Mouse (Mus musculus) midbrain, embryonic 10.5 days (tissue): ENCODE measurements around the gene Rab11fip3. TPM values are rescaled to one million over a fixed set of nuclear protein-coding genes. Genes with fewer than 3 reads are reported as not detected.

Source experiments
- DNase-seq: peaks from one replicate; pipeline ENCODE4 v3.0.0-alpha.2; 2017; ENCODE audit warnings: low spot score
- H3K27ac ChIP-seq: fragments of 300-500 bp; sonication (generic); replicated peaks from 2 replicates; pipeline ENCODE4 v1.5.1; 2016; ENCODE audit warnings: mild to moderate bottlenecking
- H3K27me3 ChIP-seq: fragments of 300-500 bp; sonication (generic); 2 replicates; pipeline ENCODE4 v1.6.1; 2016; ENCODE audit warnings: low read depth, mild to moderate bottlenecking; ENCODE audit not compliant: poor library complexity, severe bottlenecking
- H3K36me3 ChIP-seq: fragments of 300-500 bp; sonication (generic); 2 replicates; pipeline ENCODE4 v1.6.1; 2016; ENCODE audit warnings: mild to moderate bottlenecking, moderate library complexity
- H3K4me1 ChIP-seq: fragments of 300-500 bp; sonication (generic); 2 replicates; pipeline ENCODE4 v1.6.1; 2016
- H3K4me3 ChIP-seq: fragments of 300-500 bp; sonication (generic); 2 replicates; pipeline ENCODE4 v1.5.1; 2016; ENCODE audit warnings: mild to moderate bottlenecking, moderate library complexity
- H3K9me3 ChIP-seq: fragments of 300-500 bp; sonication (generic); replicated peaks from 2 replicates; pipeline ENCODE4 v1.6.1; 2016; ENCODE audit warnings: mild to moderate bottlenecking
- WGBS: fragments of 180-500 bp; shearing (Covaris S2); methylation state at CpG from one replicate; pipeline ENCODE4 v1.1.7; 2016; 5-methylcytosine and 5-hydroxymethylcytosine counted together
- polyA plus RNA-seq: library from polyadenylated mRNA; unstranded; fragments of >200 nt; fragmentation: Nextera tagmentation; extraction: Ambion mirVana; gene quantifications from 2 replicates; pipeline ENCODE4 v1.2.1, GENCODE M21; 2016

Gene Rab11fip3
- polyA plus RNA-seq, 1 experiment from 2014 or later: 20.6 TPM

DNA sequence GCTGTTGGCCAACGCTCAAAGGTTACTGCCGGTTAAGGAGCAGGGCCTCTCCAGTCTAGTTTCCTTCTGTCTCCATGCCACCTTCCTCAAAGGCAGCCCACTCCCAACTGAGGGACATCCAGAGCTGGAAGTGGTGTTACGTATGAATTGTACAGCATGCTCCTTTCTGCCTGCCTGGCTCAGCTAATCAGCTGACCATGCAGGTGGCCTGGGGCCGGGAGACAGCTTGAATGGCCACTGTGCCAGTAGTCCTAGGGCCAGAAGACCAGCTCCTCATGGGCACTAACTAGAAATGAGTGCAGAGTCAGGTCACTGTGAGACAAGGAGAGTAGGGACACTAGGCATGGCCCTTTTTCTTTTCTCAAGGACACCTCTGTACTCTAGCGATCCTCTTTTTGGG, 116.2 kb downstream of the Rab11fip3 start:
- Histone ChIP-seq H3K4me1 (peaks cover 21% of the 10 kb centered on the region), H3K9me3 (no peaks in the 10 kb centered on the region), H3K27ac (no peak overlapping the region), H3K4me3 (no peak overlapping the region), H3K36me3 (peaks cover 12% of the 10 kb centered on the region), H3K27me3 (peaks cover 55% of the 10 kb centered on the region)
- no peak for DNase-seq
- 76% methylated on average over 5 of the region's 5 CpGs for WGBS

DNA sequence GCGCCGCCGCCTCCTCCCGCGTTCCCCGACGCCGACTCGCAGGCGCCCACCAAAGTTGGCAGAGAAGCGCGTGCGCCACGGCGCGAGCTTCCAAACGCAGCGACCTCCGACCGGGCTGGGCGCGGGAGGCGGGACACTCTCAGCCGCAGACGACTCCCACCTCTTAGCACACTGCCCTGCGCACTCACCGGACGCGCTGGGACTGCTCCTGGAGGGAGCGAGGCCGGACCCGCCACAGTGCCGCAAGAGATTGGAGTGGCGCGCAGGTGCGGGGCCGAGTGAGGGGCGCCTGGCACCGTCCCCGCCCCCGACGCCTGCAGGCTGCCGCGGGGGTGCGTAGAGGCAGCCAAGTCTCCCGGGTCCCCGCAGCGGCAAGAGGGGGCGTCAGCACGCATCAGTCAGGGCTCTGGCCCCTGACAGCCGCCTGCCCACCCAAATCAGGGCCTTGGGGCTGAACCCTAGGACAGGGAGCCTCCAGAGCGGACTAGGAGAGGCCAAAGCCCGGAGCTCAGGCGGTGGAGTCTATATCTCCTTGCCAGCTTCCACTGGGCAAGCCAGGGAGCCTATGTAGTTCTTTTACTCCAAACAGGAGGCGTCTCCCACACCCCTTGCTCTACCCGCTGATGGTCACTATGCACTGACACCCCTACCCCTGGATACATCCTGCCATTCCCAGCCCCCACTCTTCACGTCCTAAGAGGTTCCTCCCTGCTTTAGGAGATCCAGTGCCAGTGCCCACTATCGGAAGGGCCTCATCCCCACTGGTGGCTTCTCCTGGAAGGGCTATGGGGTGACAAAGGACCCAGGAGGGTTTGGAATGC, 117.3 kb downstream of the Rab11fip3 start, which contains the start of gene A930017K11Rik:
TSS of gene A930017K11Rik (minus strand) at position 763 of the 821 bp plus-strand sequence.
- Histone ChIP-seq H3K27ac (no peak within 1 kb of the TSS; the same call in 1 of the 2 replicates), H3K4me3 (peak within 1 kb of the TSS; percentile 52), H3K36me3 (peaks cover under 1% of the 10 kb centered on the region; the same call in 1 of the 2 replicates), H3K9me3 (no peaks in the 10 kb centered on the region), H3K27me3 (peaks cover 55% of the 10 kb centered on the region), H3K4me1 (peaks cover 26% of the 10 kb centered on the region)
- 2% methylated on average over 58 of the region's 58 CpGs for WGBS
- DNase-seq: peak; percentile 28

DNA sequence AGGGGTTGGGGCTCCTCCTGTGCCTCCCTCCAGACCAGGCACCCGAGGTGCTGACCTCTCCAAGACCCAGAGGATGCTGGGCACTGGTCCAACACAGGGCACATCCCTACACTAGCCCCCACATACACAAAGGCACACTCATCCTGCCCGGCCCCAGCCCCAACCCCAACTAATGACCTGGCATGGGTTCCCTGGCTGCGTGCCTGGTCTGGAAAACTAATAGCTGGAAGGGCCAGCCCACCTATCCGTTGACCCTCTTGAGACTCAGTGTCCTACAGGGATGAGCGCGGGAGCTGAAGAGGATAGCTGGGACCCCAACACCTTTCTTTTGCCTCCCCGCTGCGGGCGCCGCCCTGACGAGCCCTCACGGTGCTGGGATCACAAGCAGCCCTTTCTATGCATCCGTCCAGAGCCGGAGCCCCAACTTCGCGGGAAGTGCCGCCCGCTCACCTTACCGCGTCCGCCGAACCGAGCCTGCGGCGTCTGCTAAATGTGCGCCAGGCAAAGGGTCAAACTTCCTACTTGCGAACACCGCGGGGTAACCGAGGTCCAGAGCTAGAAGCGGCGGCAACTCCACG, 118.0 kb downstream of the Rab11fip3 start:
- WGBS: 1% methylated on average over 33 of the region's 33 CpGs
- no peak for DNase-seq
- no peaks in the 10 kb centered on the region for H3K36me3 ChIP-seq
- H3K27me3 ChIP-seq: peaks cover 59% of the 10 kb centered on the region
- H3K27ac ChIP-seq: no peak overlapping the region; the same call in 1 of the 2 replicates
- H3K4me3 ChIP-seq: peak overlapping the region; percentile 52
- no peaks in the 10 kb centered on the region for H3K9me3 ChIP-seq
- peaks cover 29% of the 10 kb centered on the region for H3K4me1 ChIP-seq

DNA sequence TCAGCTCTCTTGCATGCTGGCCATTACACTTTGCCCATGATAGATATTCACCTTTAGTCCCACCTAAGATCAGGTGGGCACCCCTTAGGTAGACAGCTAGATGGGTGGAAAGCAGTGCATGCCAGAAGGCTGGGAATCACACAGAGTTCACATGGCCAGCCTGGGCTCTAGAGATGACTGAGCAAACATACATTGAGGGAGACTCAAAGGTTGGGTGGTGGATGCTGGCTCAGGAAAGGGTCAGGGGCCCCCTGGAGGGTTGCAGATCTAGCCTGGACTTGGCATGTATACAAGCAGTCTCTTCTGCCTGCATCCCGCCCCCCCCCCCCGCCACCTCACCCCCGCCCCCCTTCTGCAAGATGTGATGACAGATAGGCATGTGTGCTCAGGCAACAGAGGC, 118.6 kb downstream of the Rab11fip3 start:
- peaks cover 62% of the 10 kb centered on the region for H3K27me3 ChIP-seq
- peak overlapping the region; percentile 52; the same call in 1 of the 2 replicates for H3K4me3 ChIP-seq
- 16% methylated on average over 3 of the region's 3 CpGs for whole genome bisulfite sequencing
- H3K27ac ChIP-seq: no peak overlapping the region
- peaks cover 35% of the 10 kb centered on the region for H3K4me1 ChIP-seq
- no peak for DNase-seq
- no peaks in the 10 kb centered on the region for H3K9me3 ChIP-seq
- no peaks in the 10 kb centered on the region for H3K36me3 ChIP-seq

DNA sequence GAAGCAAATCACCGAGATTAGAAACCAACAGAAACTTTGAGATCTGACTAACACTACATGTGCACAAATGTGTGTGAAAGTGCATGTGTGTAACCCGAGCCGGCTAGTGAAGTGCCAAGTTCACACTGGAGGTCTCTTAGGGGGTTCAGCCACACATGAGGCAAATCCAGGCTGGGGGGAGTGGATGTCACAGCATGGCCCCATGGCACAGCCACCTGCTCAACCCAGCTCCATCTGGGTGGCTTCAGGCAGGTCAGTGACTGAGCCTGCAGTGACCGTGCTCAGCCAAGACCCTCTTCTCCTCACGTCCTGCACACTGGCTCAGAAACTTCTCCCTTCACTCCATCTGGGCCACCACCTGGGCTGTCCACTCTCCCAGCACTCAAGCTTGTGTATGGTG, 119.4 kb downstream of the Rab11fip3 start:
- H3K27ac ChIP-seq: no peak overlapping the region
- 80% methylated on average over 5 of the region's 5 CpGs for WGBS
- no peak overlapping the region for H3K4me3 ChIP-seq
- no peak for DNase-seq
- peaks cover 40% of the 10 kb centered on the region for H3K4me1 ChIP-seq
- peaks cover 65% of the 10 kb centered on the region for H3K27me3 ChIP-seq
- no peaks in the 10 kb centered on the region for H3K9me3 ChIP-seq
- H3K36me3 ChIP-seq: no peaks in the 10 kb centered on the region

DNA sequence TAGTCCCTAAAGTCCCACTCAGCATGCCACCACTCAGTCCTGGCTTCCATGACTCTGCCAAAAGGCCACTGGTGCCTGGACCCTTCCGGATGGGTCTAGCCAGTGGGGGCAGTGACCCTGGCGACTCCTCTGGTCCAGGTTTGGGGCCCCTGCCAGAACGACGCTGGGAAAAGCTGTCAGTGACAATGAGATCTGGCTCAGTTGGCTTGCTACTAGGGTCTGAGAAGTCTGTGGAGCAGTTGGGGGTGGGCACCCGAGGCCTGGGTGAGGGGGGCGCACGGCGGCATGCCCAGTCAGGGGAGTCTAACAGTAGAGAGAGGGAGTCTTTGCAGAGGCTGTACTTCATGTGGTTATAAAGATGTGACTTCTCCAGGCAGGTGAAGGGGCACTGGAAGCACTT, 121.3 kb downstream of the Rab11fip3 start:
- H3K9me3 ChIP-seq: no peaks in the 10 kb centered on the region
- H3K4me3 ChIP-seq: no peak overlapping the region
- no peak for DNase-seq
- no peaks in the 10 kb centered on the region for H3K36me3 ChIP-seq
- peaks cover 46% of the 10 kb centered on the region for H3K27me3 ChIP-seq
- peaks cover 56% of the 10 kb centered on the region for H3K4me1 ChIP-seq
- WGBS: 81% methylated on average over 8 of the region's 8 CpGs
- H3K27ac ChIP-seq: no peak overlapping the region

DNA sequence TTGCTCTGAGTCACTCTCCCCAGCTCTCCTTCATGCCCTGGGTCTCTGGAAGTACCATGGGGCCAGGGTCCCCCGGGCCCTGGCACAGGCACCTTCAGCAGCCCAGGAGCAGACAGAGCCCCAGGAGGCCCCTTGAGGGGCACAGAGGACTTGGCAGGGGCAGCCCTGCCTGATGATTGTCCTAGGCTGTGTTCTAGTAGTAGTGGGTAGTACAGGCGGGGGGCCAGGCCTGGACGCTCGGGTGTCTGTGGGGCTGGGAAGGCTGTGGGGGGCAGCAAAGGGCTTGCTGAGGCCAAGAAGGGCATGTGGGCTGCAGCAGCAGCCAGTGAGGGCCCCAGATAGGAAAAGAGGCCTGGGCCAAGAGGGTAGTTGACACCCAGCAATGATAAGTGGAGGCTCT, 121.8 kb downstream of the Rab11fip3 start:
- Histone ChIP-seq H3K4me3 (no peak overlapping the region), H3K27ac (peak overlapping the region; percentile 29)
- WGBS: 89% methylated on average over 4 of the region's 4 CpGs

DNA sequence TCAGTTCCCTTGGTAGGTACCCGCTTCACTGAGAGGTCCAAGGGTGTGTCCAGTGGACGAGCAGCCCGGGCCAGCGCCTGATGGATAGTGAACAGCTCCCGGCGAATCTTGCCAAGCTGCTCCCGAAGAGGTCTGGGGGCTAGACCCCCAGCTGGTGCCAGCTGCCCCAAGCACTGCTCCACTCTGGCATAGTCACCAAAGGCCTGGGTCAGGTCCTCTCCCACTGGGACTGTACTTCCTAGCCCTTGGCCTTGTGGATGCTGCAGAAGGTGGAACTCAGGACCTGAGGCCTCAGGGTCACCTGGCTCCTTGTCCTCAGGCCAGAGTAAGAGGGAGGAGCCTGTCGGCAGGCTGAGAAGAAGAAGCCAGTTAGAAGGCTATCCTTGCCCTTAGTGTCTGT, 122.5 kb downstream of the Rab11fip3 start:
- peaks cover 34% of the 10 kb centered on the region for H3K27me3 ChIP-seq
- H3K9me3 ChIP-seq: no peaks in the 10 kb centered on the region
- H3K4me1 ChIP-seq: peaks cover 57% of the 10 kb centered on the region
- 86% methylated on average over 8 of the region's 8 CpGs for WGBS
- DNase-seq: no peak
- 0 out of 2 replicates have a peak overlapping the region, but pooled peaks have one; percentile 7 for H3K4me3 ChIP-seq
- peak overlapping the region; percentile 42; the same call in 1 of the 2 replicates for H3K27ac ChIP-seq
- H3K36me3 ChIP-seq: no peaks in the 10 kb centered on the region

More for the DNA sequence above, 121.8 kb downstream of the Rab11fip3 start:
- DNase-seq: no peak
- Histone ChIP-seq H3K36me3 (no peaks in the 10 kb centered on the region), H3K27me3 (peaks cover 41% of the 10 kb centered on the region), H3K9me3 (no peaks in the 10 kb centered on the region), H3K4me1 (peaks cover 56% of the 10 kb centered on the region)

DNA sequence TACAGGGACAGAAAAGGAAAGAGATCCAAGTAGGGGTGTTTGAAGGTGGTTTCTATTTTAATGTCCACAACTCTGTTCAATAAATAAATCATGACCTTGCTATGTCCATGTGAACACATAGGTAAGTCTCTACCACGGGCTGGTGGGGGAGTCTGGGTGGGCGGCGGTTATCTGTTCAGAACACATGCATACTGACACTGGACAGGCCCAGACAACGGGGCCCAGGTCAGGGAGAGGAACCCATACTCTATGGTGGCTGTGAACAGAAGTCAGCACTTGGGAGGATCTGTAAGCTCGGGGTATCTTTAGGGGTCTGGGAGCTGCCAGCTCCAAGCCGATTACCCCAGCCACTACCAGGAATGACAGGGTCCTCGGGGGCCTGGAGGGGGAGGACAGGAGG, 123.0 kb downstream of the Rab11fip3 start:
- DNase-seq: no peak
- Histone ChIP-seq H3K27ac (peak overlapping the region; percentile 52), H3K36me3 (no peaks in the 10 kb centered on the region), H3K27me3 (peaks cover 29% of the 10 kb centered on the region), H3K9me3 (no peaks in the 10 kb centered on the region), H3K4me3 (no peak overlapping the region), H3K4me1 (peaks cover 54% of the 10 kb centered on the region)
- 80% methylated on average over 7 of the region's 7 CpGs for WGBS

DNA sequence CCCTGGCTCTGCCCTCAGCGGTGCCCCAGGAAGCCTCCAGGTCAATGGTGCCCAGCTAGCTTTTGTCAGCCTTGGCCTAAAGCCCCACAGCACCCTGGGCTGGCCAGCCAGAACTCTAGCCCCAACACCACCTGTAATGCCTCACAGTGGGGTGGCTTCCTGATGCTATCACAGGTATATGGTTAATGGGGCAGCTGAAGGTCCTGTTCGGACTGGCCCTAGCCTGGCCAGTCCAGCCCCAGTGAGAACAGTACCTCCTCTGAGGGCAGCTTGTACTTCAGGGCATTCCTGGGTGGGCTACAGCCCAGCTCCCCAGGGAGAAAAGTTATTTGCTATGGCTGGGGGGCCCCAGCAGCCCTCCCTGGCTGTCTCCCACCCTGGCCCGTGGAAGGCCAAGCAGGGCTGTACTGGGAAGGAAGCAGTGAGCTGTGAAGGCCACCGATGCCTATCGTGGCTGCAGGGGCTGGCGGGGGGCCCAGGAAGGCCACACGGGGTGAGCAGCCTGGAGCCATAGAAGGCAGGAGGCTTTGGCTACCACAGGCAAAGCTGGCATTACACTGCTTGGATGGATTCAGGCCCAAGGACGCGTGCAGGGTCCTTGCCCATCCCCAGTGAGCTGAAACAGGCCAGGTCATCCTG, 123.7 kb downstream of the Rab11fip3 start:
- H3K27me3 ChIP-seq: peaks cover 22% of the 10 kb centered on the region
- no peak overlapping the region for H3K4me3 ChIP-seq
- 65% methylated on average over 9 of the region's 9 CpGs for WGBS
- no peak for DNase-seq
- peak overlapping the region; percentile 52 for H3K27ac ChIP-seq
- H3K9me3 ChIP-seq: no peaks in the 10 kb centered on the region
- peaks cover 57% of the 10 kb centered on the region for H3K4me1 ChIP-seq
- no peaks in the 10 kb centered on the region for H3K36me3 ChIP-seq

DNA sequence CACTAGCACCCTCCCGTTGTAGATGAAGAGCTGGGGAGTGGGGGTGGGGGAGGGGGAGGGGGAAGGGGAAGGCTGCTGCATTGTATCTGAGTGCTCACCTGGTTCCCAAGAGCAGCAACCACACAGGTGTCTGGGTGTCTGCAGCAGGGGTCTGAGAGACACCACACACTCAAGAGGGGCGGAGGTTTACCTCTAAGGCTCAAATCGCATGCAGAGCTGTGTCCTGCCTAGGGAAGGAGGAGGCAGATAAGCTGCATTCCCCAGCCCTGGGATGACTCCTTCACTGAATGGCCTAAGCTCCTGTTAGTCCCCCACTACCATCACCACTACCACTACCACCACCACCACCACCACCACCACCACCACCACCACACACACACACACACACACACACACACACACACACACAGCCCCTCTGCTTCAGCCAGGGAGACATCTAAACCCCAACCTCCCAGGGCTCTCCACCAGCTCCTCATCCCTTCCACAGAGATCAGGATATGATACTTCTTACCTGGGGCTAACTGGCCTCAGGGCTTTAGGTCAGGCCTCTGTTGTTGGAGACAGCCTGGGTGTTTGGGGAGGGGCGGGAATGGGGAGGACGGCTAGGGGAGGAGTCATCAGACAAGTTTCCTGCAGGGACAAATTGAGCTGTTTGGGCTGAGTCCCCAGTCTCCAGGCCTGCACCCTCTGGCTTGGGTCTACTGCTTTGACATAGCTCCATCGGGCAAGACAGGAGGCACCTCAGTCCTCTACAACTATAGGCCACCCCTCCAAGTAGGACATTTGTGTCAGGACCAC, 124.8 kb downstream of the Rab11fip3 start, which contains the start of the genes Pigq and Nhlrc4:
TSS of gene Pigq (minus strand) at position 571 of the 798 bp plus-strand sequence.
TSS of gene Nhlrc4 (minus strand) at position 596 of the 798 bp plus-strand sequence.
- H3K4me1 ChIP-seq: peaks cover 61% of the 10 kb centered on the region
- WGBS: 52% methylated on average over 6 of the region's 6 CpGs
- no peaks in the 10 kb centered on the region for H3K9me3 ChIP-seq
- H3K27ac ChIP-seq: peak within 1 kb of the TSS; percentile 52
- H3K36me3 ChIP-seq: no peaks in the 10 kb centered on the region
- DNase-seq: no peak
- H3K27me3 ChIP-seq: peaks cover 11% of the 10 kb centered on the region
- H3K4me3 ChIP-seq: no peak within 1 kb of the TSS

DNA sequence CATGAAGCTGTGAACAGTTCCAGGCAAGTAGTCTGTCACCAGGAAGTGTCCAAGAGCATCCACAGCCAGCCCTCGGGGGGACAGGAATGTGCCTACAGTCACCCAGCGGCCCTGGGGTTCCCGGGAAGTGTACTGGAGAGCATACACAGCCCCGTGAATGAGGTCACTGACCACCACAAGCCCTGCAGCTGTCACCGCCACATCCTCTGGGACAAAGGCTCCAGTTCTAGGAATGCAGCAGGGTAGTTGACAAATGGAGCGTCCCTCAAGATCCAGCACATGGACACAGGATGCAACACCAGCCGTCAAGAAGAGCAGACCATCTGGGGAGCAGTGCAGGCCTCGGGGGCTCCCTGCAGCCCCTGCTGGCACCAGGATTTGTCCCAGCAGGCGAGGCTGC, 125.6 kb downstream of the Rab11fip3 start:
- H3K4me1 ChIP-seq: peaks cover 61% of the 10 kb centered on the region

More for the DNA sequence above, 125.6 kb downstream of the Rab11fip3 start:
- Histone ChIP-seq H3K9me3 (no peaks in the 10 kb centered on the region), H3K27ac (peak overlapping the region; percentile 46), H3K4me3 (no peak overlapping the region), H3K36me3 (peaks cover 4% of the 10 kb centered on the region; the same call in 1 of the 2 replicates), H3K27me3 (peaks cover 10% of the 10 kb centered on the region)
- 77% methylated on average over 9 of the region's 9 CpGs for WGBS
- no peak for DNase-seq
